Mouse (Mus musculus): Measurements from ENCODE around the gene Hhat. TPM values are rescaled to one million over a fixed set of nuclear protein-coding genes. Genes with fewer than 3 reads are reported as not detected.

Hhat gene
- polyA plus RNA-seq, 1 experiment from 2014 or later = 4.4 TPM

DNA sequence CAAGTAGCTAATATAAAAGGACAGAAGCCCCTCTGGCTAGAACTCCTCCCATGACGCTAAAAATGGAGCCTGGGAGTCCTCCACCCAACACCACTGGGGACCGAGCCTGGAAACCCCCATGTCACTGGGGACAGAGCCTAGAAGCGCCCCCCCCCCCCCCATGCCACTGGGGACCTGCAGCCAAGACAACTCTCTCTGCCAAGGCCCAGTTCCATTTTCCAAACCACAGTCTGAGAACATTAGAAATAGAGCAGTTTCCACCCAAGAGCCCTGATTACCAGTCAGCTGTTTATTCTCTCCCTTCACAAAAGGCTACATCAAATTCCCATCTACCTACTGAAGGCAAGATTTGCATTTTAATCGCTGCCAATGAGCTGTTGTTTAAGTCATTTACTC, 21.0 kb downstream of the Hhat start:
- no peak for ATAC-seq (ENCODE audit: low FRiP score)
- no peaks in the 10 kb centered on the region; the same call in 1 of the 2 replicates for H3K27me3 ChIP-seq
- no peaks in the 10 kb centered on the region for H3K9me3 ChIP-seq
- no peak overlapping the region for H3K4me2 ChIP-seq
- no peaks in the 10 kb centered on the region for H3K36me3 ChIP-seq (replicated peaks)
- H3K9ac ChIP-seq = no peak overlapping the region
- H3K4me1 ChIP-seq = peaks cover 8% of the 10 kb centered on the region
- H3K4me3 ChIP-seq (replicated peaks) = no peak overlapping the region
- no peak overlapping the region for H3K27ac ChIP-seq
- 58% methylated on average over 4 of the region's 4 CpGs for WGBS

GRCm38 (mm10) chr1:192749270-192750041, 21.6 kb downstream of the Hhat start:
- 88% methylated on average over 6 of the region's 6 CpGs for WGBS
- no peak for ATAC-seq (ENCODE audit: low FRiP score)
- H3K4me2 ChIP-seq = no peak overlapping the region
- no peak overlapping the region for H3K27ac ChIP-seq
- no peaks in the 10 kb centered on the region for H3K36me3 ChIP-seq (replicated peaks)
- no peak overlapping the region for H3K4me3 ChIP-seq (replicated peaks)
- no peak overlapping the region for H3K9ac ChIP-seq
- H3K4me1 ChIP-seq = peaks cover 8% of the 10 kb centered on the region
- H3K9me3 ChIP-seq = no peaks in the 10 kb centered on the region
- no peaks in the 10 kb centered on the region; the same call in 1 of the 2 replicates for H3K27me3 ChIP-seq

DNA sequence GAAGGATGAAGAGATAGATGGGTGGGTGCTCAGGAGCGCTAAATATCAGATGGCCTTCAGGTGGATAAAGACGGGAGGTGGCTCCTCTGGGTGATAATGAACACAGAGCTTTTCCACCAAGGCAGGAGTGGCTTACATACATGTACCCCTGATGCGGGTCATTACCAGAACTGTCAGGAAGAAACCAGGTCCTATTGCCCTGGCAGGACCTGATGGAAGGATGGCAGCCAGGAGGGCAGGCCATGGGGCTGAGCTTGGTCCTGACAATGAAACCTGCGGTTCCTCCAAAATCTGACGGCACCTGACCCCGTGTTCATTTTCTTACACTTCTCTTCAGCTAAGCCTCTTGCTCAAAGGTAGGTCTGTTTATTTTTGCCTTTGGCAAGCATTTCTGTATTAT, 24.8 kb downstream of the Hhat start:
- ATAC-seq (ENCODE audit: low FRiP score) = no peak
- no peak overlapping the region for H3K4me3 ChIP-seq (replicated peaks)
- WGBS = 81% methylated on average over 6 of the region's 6 CpGs
- H3K36me3 ChIP-seq (replicated peaks) = no peaks in the 10 kb centered on the region
- H3K4me2 ChIP-seq = no peak overlapping the region
- no peaks in the 10 kb centered on the region for H3K9me3 ChIP-seq
- no peak overlapping the region for H3K27ac ChIP-seq
- no peaks in the 10 kb centered on the region for H3K27me3 ChIP-seq
- no peaks in the 10 kb centered on the region; the same call in 1 of the 2 replicates for H3K4me1 ChIP-seq
- no peak overlapping the region for H3K9ac ChIP-seq

DNA sequence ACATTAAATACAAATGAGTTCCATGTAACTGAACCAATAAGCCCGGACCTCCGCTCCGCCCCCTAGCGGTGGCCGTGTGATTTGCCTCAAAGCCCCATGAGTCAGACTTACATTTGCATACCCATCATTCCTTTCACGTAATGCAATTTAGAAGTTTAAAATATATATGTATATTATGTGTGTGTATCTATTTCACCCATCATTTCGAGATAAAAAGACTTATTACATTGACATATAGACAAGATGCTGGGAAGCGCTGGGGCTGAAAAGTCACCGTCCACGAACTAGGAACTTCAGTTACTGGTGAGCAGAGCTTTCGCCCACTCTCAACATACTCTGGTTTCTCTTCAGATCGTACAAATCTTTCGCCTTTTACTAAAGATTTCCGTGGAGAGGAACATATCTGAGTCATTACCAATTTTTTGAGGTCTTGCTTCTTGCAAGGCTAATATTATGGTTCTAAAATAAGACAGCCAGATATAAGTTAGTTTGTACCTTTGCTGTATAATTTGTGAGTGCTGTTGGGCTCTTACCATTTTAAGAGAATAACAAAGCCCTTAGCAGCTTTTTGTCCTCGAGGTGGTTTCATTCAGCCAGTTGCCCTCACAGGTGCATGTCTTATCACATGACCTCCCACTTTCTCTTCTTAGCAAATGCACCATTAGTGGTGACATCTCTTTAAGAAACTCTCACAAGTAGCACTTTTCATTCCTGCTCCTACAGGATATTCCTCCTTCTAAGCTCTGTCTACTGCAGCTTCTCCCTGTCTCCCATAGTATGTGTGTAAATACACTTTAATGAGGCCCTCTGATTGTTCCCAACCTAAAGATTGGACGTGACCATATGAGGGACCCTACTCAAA, 25.6 kb downstream of the Hhat start:
- WGBS = 5% methylated on average over 16 of the region's 16 CpGs
- Histone ChIP-seq H3K9me3 (no peaks in the 10 kb centered on the region), H3K4me1 (no peaks in the 10 kb centered on the region; the same call in 1 of the 2 replicates), H3K4me2 (no peak overlapping the region), H3K27me3 (no peaks in the 10 kb centered on the region), H3K9ac (no peak overlapping the region), H3K4me3 (replicated peaks) (no peak overlapping the region), H3K27ac (no peak overlapping the region), H3K36me3 (replicated peaks) (no peaks in the 10 kb centered on the region)
- no peak for ATAC-seq (ENCODE audit: low FRiP score)

GRCm38 (mm10) chr1:192744880-192745239, 26.2 kb downstream of the Hhat start:
- 67% methylated on average over 3 of the region's 3 CpGs for WGBS
- Histone ChIP-seq H3K4me1 (no peaks in the 10 kb centered on the region; the same call in 1 of the 2 replicates), H3K9ac (no peak overlapping the region), H3K27me3 (no peaks in the 10 kb centered on the region), H3K9me3 (no peaks in the 10 kb centered on the region), H3K36me3 (replicated peaks) (no peaks in the 10 kb centered on the region), H3K4me2 (no peak overlapping the region), H3K4me3 (replicated peaks) (no peak overlapping the region), H3K27ac (no peak overlapping the region)
- ATAC-seq (ENCODE audit: low FRiP score) = no peak

DNA sequence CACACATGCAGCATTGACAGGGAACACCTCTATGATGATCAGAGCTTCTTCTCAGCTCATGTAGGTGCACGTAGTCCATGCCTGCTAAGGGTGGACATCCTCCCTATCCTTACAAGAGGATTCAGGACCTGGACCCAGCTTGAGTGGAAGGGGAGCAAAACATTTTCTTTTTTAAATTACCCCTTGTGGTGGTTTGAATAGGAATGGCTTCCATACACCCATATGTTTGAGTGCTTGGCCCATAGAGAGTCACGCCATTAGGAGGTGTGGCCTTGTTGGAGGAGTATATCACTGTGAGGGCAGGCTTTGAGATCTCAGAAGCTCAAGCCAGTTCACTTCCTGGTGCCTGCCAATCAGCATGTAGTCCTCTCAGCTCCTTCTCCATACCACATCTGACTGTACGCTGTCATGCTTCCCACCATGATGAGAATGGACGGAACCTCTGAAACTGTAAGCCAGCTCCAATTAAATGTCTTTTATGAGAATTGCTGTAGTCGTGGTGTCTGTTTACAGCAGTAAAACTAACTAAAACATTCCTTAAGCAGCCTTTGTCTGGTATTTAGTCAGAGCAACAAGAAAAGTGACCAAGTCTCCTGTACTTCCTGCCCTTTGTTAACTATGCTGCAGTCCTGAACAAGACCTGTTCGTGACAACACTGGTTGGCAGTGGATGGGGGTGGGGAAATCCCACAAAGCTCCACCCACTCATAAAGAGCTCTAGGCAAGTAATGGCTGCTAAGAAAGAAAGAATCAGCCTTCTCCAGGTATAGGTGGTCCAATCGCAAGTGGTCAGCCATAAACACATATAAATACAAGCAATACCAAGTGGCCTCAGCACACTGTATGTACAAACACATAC, 28.4 kb downstream of the Hhat start:
- Histone ChIP-seq H3K27me3 (no peaks in the 10 kb centered on the region), H3K9ac (no peak overlapping the region; the same call in 1 of the 2 replicates), H3K4me1 (no peaks in the 10 kb centered on the region), H3K4me2 (no peak overlapping the region), H3K36me3 (replicated peaks) (no peaks in the 10 kb centered on the region), H3K4me3 (replicated peaks) (no peak overlapping the region), H3K27ac (no peak overlapping the region), H3K9me3 (no peaks in the 10 kb centered on the region)
- ATAC-seq (ENCODE audit: low FRiP score) = no peak
- WGBS = 77% methylated on average over 7 of the region's 7 CpGs

GRCm38 (mm10) chr1:192741896-192742295, 29.1 kb downstream of the Hhat start:
- Histone ChIP-seq H3K4me1 (no peaks in the 10 kb centered on the region; the same call in 1 of the 2 replicates), H3K36me3 (replicated peaks) (no peaks in the 10 kb centered on the region), H3K9me3 (no peaks in the 10 kb centered on the region), H3K4me3 (replicated peaks) (no peak overlapping the region), H3K27ac (no peak overlapping the region), H3K27me3 (no peaks in the 10 kb centered on the region), H3K4me2 (no peak overlapping the region), H3K9ac (no peak overlapping the region)
- ATAC-seq (ENCODE audit: low FRiP score) = no peak
- 97% methylated on average over 2 of the region's 2 CpGs for WGBS

GRCm38 (mm10) chr1:192736524-192736923, 34.5 kb downstream of the Hhat start:
- Histone ChIP-seq H3K27me3 (no peaks in the 10 kb centered on the region), H3K4me3 (replicated peaks) (no peak overlapping the region), H3K9me3 (no peaks in the 10 kb centered on the region), H3K27ac (no peak overlapping the region), H3K4me2 (no peak overlapping the region), H3K36me3 (replicated peaks) (no peaks in the 10 kb centered on the region), H3K9ac (no peak overlapping the region), H3K4me1 (no peaks in the 10 kb centered on the region; the same call in 1 of the 2 replicates)
- ATAC-seq (ENCODE audit: low FRiP score) = no peak
- 60% methylated on average over 3 of the region's 3 CpGs for WGBS

DNA sequence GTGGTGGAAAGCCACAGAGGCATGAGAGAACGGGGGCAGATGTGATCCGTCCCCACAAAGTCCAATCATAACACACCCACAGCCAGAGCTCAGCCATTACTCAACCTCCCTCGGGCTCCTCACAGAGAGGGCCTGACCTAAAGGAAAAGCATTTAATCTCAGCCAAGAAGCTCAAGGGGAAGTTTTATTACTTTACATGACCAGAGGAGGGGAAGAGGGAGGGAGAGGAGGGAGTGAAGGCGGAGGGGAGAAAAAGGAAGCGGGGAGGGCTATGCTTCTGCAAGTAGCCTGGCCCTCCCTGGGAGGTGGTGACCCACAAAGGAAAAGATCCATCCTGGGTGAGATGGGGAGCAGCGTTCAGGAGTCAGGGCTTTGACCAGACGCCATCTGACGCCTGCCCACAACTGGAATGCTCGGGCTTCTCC, 35.0 kb downstream of the Hhat start:
- H3K27me3 ChIP-seq = no peaks in the 10 kb centered on the region
- no peak overlapping the region for H3K4me2 ChIP-seq
- H3K36me3 ChIP-seq (replicated peaks) = no peaks in the 10 kb centered on the region
- no peak overlapping the region for H3K4me3 ChIP-seq (replicated peaks)
- no peak overlapping the region for H3K9ac ChIP-seq
- H3K9me3 ChIP-seq = no peaks in the 10 kb centered on the region
- WGBS = 81% methylated on average over 9 of the region's 9 CpGs
- no peaks in the 10 kb centered on the region; the same call in 1 of the 2 replicates for H3K4me1 ChIP-seq
- H3K27ac ChIP-seq = no peak overlapping the region; the same call in 1 of the 2 replicates
- ATAC-seq (ENCODE audit: low FRiP score) = no peak

- no peaks in the 10 kb centered on the region for H3K27me3 ChIP-seq
- no peak overlapping the region for H3K4me2 ChIP-seq
- H3K9ac ChIP-seq = no peak overlapping the region
- no peak overlapping the region for H3K4me3 ChIP-seq (replicated peaks)
- no peaks in the 10 kb centered on the region for H3K36me3 ChIP-seq (replicated peaks)
- no peak for ATAC-seq (ENCODE audit: low FRiP score)
- H3K4me1 ChIP-seq = no peaks in the 10 kb centered on the region
- WGBS = 88% methylated on average over 7 of the region's 7 CpGs
- H3K9me3 ChIP-seq = no peaks in the 10 kb centered on the region
- no peak overlapping the region for H3K27ac ChIP-seq
These were observed 40.5 kb downstream of the Hhat start for GRCm38 (mm10) chr1:192730517-192730916.

DNA sequence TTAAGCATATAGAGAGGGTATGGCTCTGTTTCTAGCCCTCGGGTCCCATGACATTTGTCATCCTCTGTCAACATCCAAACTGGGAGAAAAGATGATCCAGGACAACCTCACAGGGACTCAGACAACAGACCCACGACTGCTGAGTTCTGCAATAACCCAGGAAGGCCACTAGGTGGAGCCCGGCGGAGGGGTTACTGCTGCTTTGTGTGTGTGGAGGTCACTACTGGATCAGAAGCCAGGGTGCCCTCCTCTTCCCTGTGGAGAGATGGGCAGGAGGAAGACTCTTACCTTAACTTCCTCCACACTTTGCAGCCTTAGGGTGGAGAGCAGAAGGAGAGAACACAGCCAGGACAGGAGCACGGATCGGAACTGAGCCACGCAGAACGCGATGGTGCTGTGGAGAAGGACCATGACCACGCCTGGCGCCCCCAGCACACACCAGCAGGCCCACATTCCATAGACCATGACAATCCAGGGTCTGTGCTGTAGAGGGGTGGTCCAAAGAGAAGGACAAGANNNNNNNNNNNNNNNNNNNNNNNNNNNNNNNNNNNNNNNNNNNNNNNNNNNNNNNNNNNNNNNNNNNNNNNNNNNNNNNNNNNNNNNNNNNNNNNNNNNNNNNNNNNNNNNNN, 43.9 kb downstream of the Hhat start:
- Histone ChIP-seq H3K4me2 (no peak overlapping the region), H3K4me3 (replicated peaks) (no peak overlapping the region), H3K27me3 (no peaks in the 10 kb centered on the region), H3K9ac (no peak overlapping the region), H3K27ac (no peak overlapping the region), H3K4me1 (no peaks in the 10 kb centered on the region), H3K9me3 (no peaks in the 10 kb centered on the region), H3K36me3 (replicated peaks) (no peaks in the 10 kb centered on the region)
- WGBS = 53% methylated on average over 11 of the region's 11 CpGs
- peak; percentile 82 for ATAC-seq (ENCODE audit: low FRiP score)

Data from forebrain, embryonic 12.5 days (tissue).